Mouse (Mus musculus) hindbrain, embryonic 14.5 days (tissue): Measurements from ENCODE around the gene Spag4. TPM values are rescaled to one million over a fixed set of nuclear protein-coding genes. Genes with fewer than 3 reads are reported as not detected.

ENCODE experiments used
- ATAC-seq: fragments of 200-750 bp; cut with Nextera tagmentation; 2 replicates; pipeline ENCODE4 v1.8.0; 2017; ENCODE audit warnings: moderate number of reproducible peaks, mild to moderate bottlenecking, moderate TSS enrichment, moderate library complexity; ENCODE audit not compliant: low FRiP score
- DNase-seq: peaks from one replicate; pipeline ENCODE4 v3.0.0-alpha.2; 2015; ENCODE audit warnings: low spot score
- H3K27ac ChIP-seq: fragments of 300-500 bp; sonication (generic); 2 replicates; pipeline ENCODE4 v1.5.1; 2014; ENCODE audit warnings: mild to moderate bottlenecking, moderate library complexity
- H3K27me3 ChIP-seq: fragments of 300-500 bp; sonication (generic); 2 replicates; pipeline ENCODE4 v1.6.1; 2014; ENCODE audit warnings: mild to moderate bottlenecking, low read length, mixed read lengths; ENCODE audit not compliant: control insufficient read depth, insufficient read depth
- H3K36me3 ChIP-seq: fragments of 300-500 bp; sonication (generic); replicated peaks from 2 replicates; pipeline ENCODE4 v1.6.1; 2014; ENCODE audit not compliant: control insufficient read depth, insufficient read depth
- H3K4me1 ChIP-seq: fragments of 300-500 bp; sonication (generic); replicated peaks from 2 replicates; pipeline ENCODE4 v1.6.1; 2014; ENCODE audit warnings: antibody characterized with exemption, low read length, mixed read lengths; ENCODE audit not compliant: control insufficient read depth, insufficient read depth
- H3K4me2 ChIP-seq: fragments of 300-500 bp; sonication (generic); replicated peaks from 2 replicates; pipeline ENCODE4 v1.6.1; 2014; ENCODE audit warnings: mild to moderate bottlenecking, moderate library complexity
- H3K4me3 ChIP-seq: fragments of 300-500 bp; sonication (generic); replicated peaks from 2 replicates; pipeline ENCODE4 v1.5.1; 2014; ENCODE audit warnings: mild to moderate bottlenecking, low read length
- H3K9ac ChIP-seq: fragments of 300-500 bp; sonication (generic); 2 replicates; pipeline ENCODE4 v1.6.1; 2014
- H3K9me3 ChIP-seq: fragments of 300-500 bp; sonication (generic); 2 replicates; pipeline ENCODE4 v1.6.1; 2016; ENCODE audit warnings: low read length; ENCODE audit not compliant: control insufficient read depth
- WGBS: fragments of 180-500 bp; shearing (Covaris S2); extraction: QIAGEN DNeasy Blood & Tissue Kit; methylation state at CpG from one replicate; pipeline ENCODE4 v1.1.7; 2014; 5-methylcytosine and 5-hydroxymethylcytosine counted together
- polyA plus RNA-seq: library from polyadenylated mRNA; unstranded; fragments of >200 nt; fragmentation: Nextera tagmentation; extraction: Ambion mirVana; gene quantifications from 2 replicates; pipeline ENCODE4 v1.2.1, GENCODE M21; 2014

Gene Spag4
- 6.3 and 7.9 TPM in 2 replicates for polyA plus RNA-seq

- Histone ChIP-seq H3K27me3 (no peaks in the 10 kb centered on the region), H3K4me2 (peak within 1 kb of the TSS; percentile 96), H3K9me3 (no peaks in the 10 kb centered on the region), H3K27ac (peak within 1 kb of the TSS; percentile 73), H3K4me3 (peak within 1 kb of the TSS; percentile 64), H3K4me1 (peaks cover 9% of the 10 kb centered on the region; the same call in 1 of the 2 replicates), H3K9ac (peak within 1 kb of the TSS; percentile 79), H3K36me3 (peaks cover 22% of the 10 kb centered on the region)
- under 1% methylated on average over 80 of the region's 81 CpGs for WGBS
- DNase-seq: peak; percentile 78
- ATAC-seq: peak; percentile 78
These were observed at the start of gene Spag4 for GRCm38 (mm10) chr2:156065099-156066041. Gene Spag4 (plus strand): TSS chr2:156065175.

- no peak overlapping the region for H3K9ac ChIP-seq
- peaks cover 70% of the 10 kb centered on the region for H3K36me3 ChIP-seq
- H3K27me3 ChIP-seq: no peaks in the 10 kb centered on the region
- no peaks in the 10 kb centered on the region for H3K9me3 ChIP-seq
- 90% methylated on average over 3 of the region's 3 CpGs for WGBS
- no peak for DNase-seq
- no peak overlapping the region for H3K4me2 ChIP-seq
- H3K27ac ChIP-seq: no peak overlapping the region
- H3K4me1 ChIP-seq: no peaks in the 10 kb centered on the region
- no peak overlapping the region for H3K4me3 ChIP-seq
- no peak for ATAC-seq
These were observed 46.9 kb upstream of the Spag4 start for GRCm38 (mm10) chr2:156018106-156018505.

- WGBS: 91% methylated on average over 8 of the region's 8 CpGs
- no peak overlapping the region for H3K27ac ChIP-seq
- no peak for ATAC-seq
- DNase-seq: no peak
- no peaks in the 10 kb centered on the region for H3K4me1 ChIP-seq
- no peak overlapping the region for H3K9ac ChIP-seq
- H3K27me3 ChIP-seq: no peaks in the 10 kb centered on the region
- H3K9me3 ChIP-seq: no peaks in the 10 kb centered on the region
- H3K36me3 ChIP-seq: peaks cover 39% of the 10 kb centered on the region
- H3K4me2 ChIP-seq: no peak overlapping the region
- H3K4me3 ChIP-seq: no peak overlapping the region
These were observed 43.8 kb upstream of the Spag4 start for GRCm38 (mm10) chr2:156021219-156021618.

GRCm38 (mm10) chr2:156021765-156022164 is 43.2 kb upstream of the Spag4 start:
- Histone ChIP-seq H3K4me1 (no peaks in the 10 kb centered on the region), H3K9ac (no peak overlapping the region), H3K27ac (no peak overlapping the region), H3K4me3 (no peak overlapping the region), H3K4me2 (no peak overlapping the region), H3K9me3 (no peaks in the 10 kb centered on the region), H3K36me3 (peaks cover 33% of the 10 kb centered on the region), H3K27me3 (no peaks in the 10 kb centered on the region)
- DNase-seq: no peak
- WGBS: 85% methylated on average over 2 of the region's 2 CpGs
- no peak for ATAC-seq

- H3K27ac ChIP-seq: no peak overlapping the region
- no peaks in the 10 kb centered on the region for H3K36me3 ChIP-seq
- no peaks in the 10 kb centered on the region for H3K9me3 ChIP-seq
- no peak overlapping the region for H3K4me3 ChIP-seq
- DNase-seq (no peak), ATAC-seq (no peak)
- no peaks in the 10 kb centered on the region for H3K4me1 ChIP-seq
- H3K9ac ChIP-seq: no peak overlapping the region
- no peak overlapping the region for H3K4me2 ChIP-seq
- no peaks in the 10 kb centered on the region for H3K27me3 ChIP-seq
These were observed 39.5 kb upstream of the Spag4 start for GRCm38 (mm10) chr2:156025482-156025881.

- Histone ChIP-seq H3K4me1 (no peaks in the 10 kb centered on the region), H3K27ac (no peak overlapping the region), H3K4me3 (no peak overlapping the region), H3K27me3 (no peaks in the 10 kb centered on the region), H3K9me3 (no peaks in the 10 kb centered on the region), H3K36me3 (no peaks in the 10 kb centered on the region), H3K9ac (no peak overlapping the region), H3K4me2 (no peak overlapping the region)
- 91% methylated on average over 3 of the region's 3 CpGs for WGBS
- DNase-seq (no peak), ATAC-seq (no peak)
These were observed 25.6 kb upstream of the Spag4 start for GRCm38 (mm10) chr2:156039390-156039789.

GRCm38 (mm10) chr2:156042903-156043302 is 22.1 kb upstream of the Spag4 start:
- Histone ChIP-seq H3K9ac (no peak overlapping the region), H3K27ac (no peak overlapping the region), H3K4me3 (no peak overlapping the region), H3K36me3 (no peaks in the 10 kb centered on the region), H3K9me3 (no peaks in the 10 kb centered on the region), H3K4me2 (no peak overlapping the region), H3K4me1 (no peaks in the 10 kb centered on the region), H3K27me3 (no peaks in the 10 kb centered on the region)
- ATAC-seq (no peak), DNase-seq (no peak)
- 89% methylated on average over 8 of the region's 8 CpGs for WGBS

- H3K9ac ChIP-seq: no peak overlapping the region
- H3K27ac ChIP-seq: no peak overlapping the region
- DNase-seq: no peak
- no peaks in the 10 kb centered on the region for H3K27me3 ChIP-seq
- 7% methylated on average over 19 of the region's 19 CpGs for WGBS
- no peaks in the 10 kb centered on the region for H3K9me3 ChIP-seq
- H3K4me1 ChIP-seq: no peaks in the 10 kb centered on the region
- H3K4me3 ChIP-seq: no peak overlapping the region
- H3K36me3 ChIP-seq: no peaks in the 10 kb centered on the region
- no peak for ATAC-seq
- no peak overlapping the region for H3K4me2 ChIP-seq
These were observed 17.0 kb upstream of the Spag4 start for GRCm38 (mm10) chr2:156047929-156048328.

- WGBS: 80% methylated on average over 9 of the region's 9 CpGs
- no peak for ATAC-seq
These were observed 12.2 kb upstream of the Spag4 start, which contains the start of gene Fer1l4 for GRCm38 (mm10) chr2:156052816-156053215. Gene Fer1l4 (minus strand): TSS chr2:156052947.

More at GRCm38 (mm10) chr2:156052816-156053215, 12.2 kb upstream of the Spag4 start, which contains the start of gene Fer1l4:
- Histone ChIP-seq H3K4me2 (no peak within 1 kb of the TSS), H3K4me3 (no peak within 1 kb of the TSS), H3K9me3 (no peaks in the 10 kb centered on the region), H3K9ac (no peak within 1 kb of the TSS), H3K27ac (no peak within 1 kb of the TSS), H3K36me3 (no peaks in the 10 kb centered on the region), H3K4me1 (no peaks in the 10 kb centered on the region), H3K27me3 (no peaks in the 10 kb centered on the region)
- no peak for DNase-seq
